Mouse (Mus musculus): ENCODE data around the gene H2-Eb2. TPM values are rescaled to one million over a fixed set of nuclear protein-coding genes. Genes with fewer than 3 reads are reported as not detected.

Gene H2-Eb2
- polyA plus RNA-seq, 1 experiment from 2014 or later: 0.11 TPM

Other genes starting within 250 kb of the H2-Eb2 start
- 0.44 and 1.0 TPM in 2 replicates for gene H2-Oa, start 233.3 kb upstream of the H2-Eb2 start, polyA plus RNA-seq (2015; fragmentation: Nextera tagmentation; extraction: Ambion mirVana)
- 12.1 and 13.8 TPM in 2 replicates for gene H2-DMa, start 206.1 kb upstream of the H2-Eb2 start, polyA plus RNA-seq (2015; fragmentation: Nextera tagmentation; extraction: Ambion mirVana)
- 102 and 106 TPM in 2 replicates for gene Brd2, start 203.0 kb upstream of the H2-Eb2 start, polyA plus RNA-seq (2015; fragmentation: Nextera tagmentation; extraction: Ambion mirVana)
- gene H2-DMb2, start 182.4 kb upstream of the H2-Eb2 start, polyA plus RNA-seq (2015; fragmentation: Nextera tagmentation; extraction: Ambion mirVana): 1.8 and 1.9 TPM in 2 replicates
- gene H2-DMb1, start 172.6 kb upstream of the H2-Eb2 start, polyA plus RNA-seq (2015; fragmentation: Nextera tagmentation; extraction: Ambion mirVana): 2.0 and 3.2 TPM in 2 replicates
- 6.7 and 7.6 TPM in 2 replicates for gene Tap1, start 138.1 kb upstream of the H2-Eb2 start, polyA plus RNA-seq (2015; fragmentation: Nextera tagmentation; extraction: Ambion mirVana)
- gene Psmb9, start 137.9 kb upstream of the H2-Eb2 start, polyA plus RNA-seq (2015; fragmentation: Nextera tagmentation; extraction: Ambion mirVana): 6.5 and 10.8 TPM in 2 replicates
- 17.1 and 29.7 TPM in 2 replicates for gene Psmb8, start 127.9 kb upstream of the H2-Eb2 start, polyA plus RNA-seq (2015; fragmentation: Nextera tagmentation; extraction: Ambion mirVana)
- 8.6 and 12.7 TPM in 2 replicates for gene Tap2, start 122.1 kb upstream of the H2-Eb2 start, polyA plus RNA-seq (2015; fragmentation: Nextera tagmentation; extraction: Ambion mirVana)
- gene H2-Ob, start 86.8 kb upstream of the H2-Eb2 start, polyA plus RNA-seq (2015; fragmentation: Nextera tagmentation; extraction: Ambion mirVana): 0.09 and 0.14 TPM in 2 replicates
- 12.1 and 42.0 TPM in 2 replicates for gene H2-Ab1, start 68.0 kb upstream of the H2-Eb2 start, polyA plus RNA-seq (2015; fragmentation: Nextera tagmentation; extraction: Ambion mirVana)
- 6.3 and 18.9 TPM in 2 replicates for gene H2-Aa, start 37.8 kb upstream of the H2-Eb2 start, polyA plus RNA-seq (2015; fragmentation: Nextera tagmentation; extraction: Ambion mirVana)
- gene H2-Eb1, start 19.8 kb upstream of the H2-Eb2 start, polyA plus RNA-seq (2015; fragmentation: Nextera tagmentation; extraction: Ambion mirVana): 4.7 and 12.0 TPM in 2 replicates
- gene Btnl2, start 29.2 kb downstream of the H2-Eb2 start, polyA plus RNA-seq (2015; fragmentation: Nextera tagmentation; extraction: Ambion mirVana): 0.08 and 0.16 TPM in 2 replicates
- gene Btnl1, start 51.5 kb downstream of the H2-Eb2 start, polyA plus RNA-seq (2015; fragmentation: Nextera tagmentation; extraction: Ambion mirVana): not detected in 2 replicates
- 0.37 and 0.89 TPM in 2 replicates for gene BC051142, start 73.2 kb downstream of the H2-Eb2 start, polyA plus RNA-seq (2015; fragmentation: Nextera tagmentation; extraction: Ambion mirVana)
- not detected in 2 replicates for gene Btnl4, start 151.7 kb downstream of the H2-Eb2 start, polyA plus RNA-seq (2015; fragmentation: Nextera tagmentation; extraction: Ambion mirVana)
- not detected in 2 replicates for gene Btnl6, start 191.7 kb downstream of the H2-Eb2 start, polyA plus RNA-seq (2015; fragmentation: Nextera tagmentation; extraction: Ambion mirVana)
- 11.2 and 12.0 TPM in 2 replicates for gene Notch4, start 238.6 kb downstream of the H2-Eb2 start, polyA plus RNA-seq (2015; fragmentation: Nextera tagmentation; extraction: Ambion mirVana)